Mouse (Mus musculus) neural tube, embryonic 14.5 days (tissue): ENCODE measurements around the gene Sertm1. TPM values are rescaled to one million over a fixed set of nuclear protein-coding genes. Genes with fewer than 3 reads are reported as not detected.

Source experiments
- ATAC-seq: fragments of 200-750 bp; cut with Nextera tagmentation; 2 replicates; pipeline ENCODE4 v1.8.0; 2017; ENCODE audit warnings: low read depth, mild to moderate bottlenecking, moderate TSS enrichment, moderate library complexity
- H3K27ac ChIP-seq: fragments of 300-500 bp; sonication (generic); 2 replicates; pipeline ENCODE4 v1.5.1; 2014; ENCODE audit warnings: low read depth, mild to moderate bottlenecking, control low read depth, low read length, moderate library complexity, mixed read lengths
- H3K27me3 ChIP-seq: fragments of 300-500 bp; sonication (generic); 2 replicates; pipeline ENCODE4 v1.6.1; 2014; ENCODE audit warnings: low read length; ENCODE audit not compliant: control insufficient read depth, insufficient read depth
- H3K36me3 ChIP-seq: fragments of 300-500 bp; sonication (generic); 2 replicates; pipeline ENCODE4 v1.6.1; 2014; ENCODE audit warnings: low read length, mixed read lengths; ENCODE audit not compliant: control insufficient read depth, insufficient read depth
- H3K4me1 ChIP-seq: fragments of 300-500 bp; sonication (generic); 2 replicates; pipeline ENCODE4 v1.6.1; 2014; ENCODE audit warnings: low read length; ENCODE audit not compliant: control insufficient read depth, insufficient read depth
- H3K4me2 ChIP-seq: fragments of 300-500 bp; sonication (generic); 2 replicates; pipeline ENCODE4 v1.6.1; 2014; ENCODE audit warnings: mild to moderate bottlenecking, low read depth, low read length, control low read depth
- H3K4me3 ChIP-seq: fragments of 300-500 bp; sonication (generic); 2 replicates; pipeline ENCODE4 v1.5.1; 2014; ENCODE audit warnings: low read depth, low read length, control low read depth, mixed read lengths
- H3K9ac ChIP-seq: fragments of 300-500 bp; sonication (generic); replicated peaks from 2 replicates; pipeline ENCODE4 v1.6.1; 2014; ENCODE audit warnings: low read depth, mild to moderate bottlenecking, control low read depth, low read length, mixed read lengths
- H3K9me3 ChIP-seq: fragments of 300-500 bp; sonication (generic); 2 replicates; pipeline ENCODE4 v1.6.1; 2016; ENCODE audit warnings: low read length; ENCODE audit not compliant: control insufficient read depth
- WGBS: fragments of 180-500 bp; shearing (Covaris S2); extraction: QIAGEN DNeasy Blood & Tissue Kit; methylation state at CpG from one replicate; pipeline ENCODE4 v1.1.7; 2014; 5-methylcytosine and 5-hydroxymethylcytosine counted together
- polyA plus RNA-seq: library from polyadenylated mRNA; unstranded; fragments of >200 nt; fragmentation: Nextera tagmentation; extraction: Ambion mirVana; gene quantifications from 2 replicates; pipeline ENCODE4 v1.2.1, GENCODE M21; 2014

Sertm1 gene
- polyA plus RNA-seq, 1 experiment from 2014 or later, result 1.5 TPM

DNA sequence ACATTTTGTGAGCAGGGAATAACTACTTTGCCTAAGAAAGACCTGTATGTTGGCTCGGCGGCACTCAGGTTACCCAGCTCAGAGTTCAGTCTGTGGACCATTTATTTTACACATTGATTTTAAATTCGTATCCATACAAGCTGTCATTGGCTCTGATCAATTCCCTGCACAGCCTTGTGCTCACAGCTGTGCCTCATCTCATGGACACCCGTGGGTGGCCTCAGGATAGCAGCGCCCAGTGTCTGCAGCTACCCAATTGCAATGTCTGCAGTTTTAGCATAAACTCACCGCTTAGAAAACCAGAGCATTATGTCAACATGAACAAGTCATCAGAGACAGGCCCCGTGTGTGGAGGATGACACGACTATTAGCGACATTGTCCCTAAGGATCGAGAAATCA lies 17.7 kb downstream of the Sertm1 start:
- no peak overlapping the region for H3K9ac ChIP-seq
- WGBS, result 83% methylated on average over 10 of the region's 10 CpGs

DNA sequence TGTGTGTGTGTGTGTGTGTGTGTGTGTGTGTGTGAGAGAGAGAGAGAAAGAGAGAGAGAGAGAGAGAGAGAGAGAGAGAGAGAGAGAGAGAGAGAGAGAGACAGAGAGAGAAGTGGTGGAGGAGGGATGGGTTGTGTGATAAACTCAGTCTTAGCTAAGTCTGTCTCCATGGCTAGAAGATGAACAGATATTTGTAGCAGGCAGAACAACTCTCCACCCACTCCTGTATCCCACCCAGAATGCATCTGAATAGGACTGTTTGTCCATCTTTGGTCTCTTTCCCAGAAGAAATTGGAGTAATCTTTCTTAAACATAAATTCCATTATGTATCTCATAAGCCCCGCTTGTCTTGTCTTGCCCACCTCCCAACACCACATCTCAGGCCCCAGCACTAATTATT lies 20.8 kb downstream of the Sertm1 start:
- H3K27me3 ChIP-seq, result no peaks in the 10 kb centered on the region
- H3K4me2 ChIP-seq, result no peak overlapping the region
- no peaks in the 10 kb centered on the region for H3K4me1 ChIP-seq
- no peak overlapping the region for H3K27ac ChIP-seq
- no peak overlapping the region for H3K4me3 ChIP-seq
- H3K9me3 ChIP-seq, result no peaks in the 10 kb centered on the region
- no peak for ATAC-seq
- WGBS, result 84% methylated on average over 1 of the region's 1 CpGs
- no peak overlapping the region for H3K9ac ChIP-seq
- no peaks in the 10 kb centered on the region for H3K36me3 ChIP-seq

More for the DNA sequence above, 17.7 kb downstream of the Sertm1 start:
- no peaks in the 10 kb centered on the region for H3K27me3 ChIP-seq
- no peak overlapping the region for H3K4me2 ChIP-seq
- H3K27ac ChIP-seq, result no peak overlapping the region
- H3K9me3 ChIP-seq, result no peaks in the 10 kb centered on the region
- no peaks in the 10 kb centered on the region for H3K4me1 ChIP-seq
- no peaks in the 10 kb centered on the region for H3K36me3 ChIP-seq
- no peak overlapping the region for H3K4me3 ChIP-seq
- no peak for ATAC-seq

DNA sequence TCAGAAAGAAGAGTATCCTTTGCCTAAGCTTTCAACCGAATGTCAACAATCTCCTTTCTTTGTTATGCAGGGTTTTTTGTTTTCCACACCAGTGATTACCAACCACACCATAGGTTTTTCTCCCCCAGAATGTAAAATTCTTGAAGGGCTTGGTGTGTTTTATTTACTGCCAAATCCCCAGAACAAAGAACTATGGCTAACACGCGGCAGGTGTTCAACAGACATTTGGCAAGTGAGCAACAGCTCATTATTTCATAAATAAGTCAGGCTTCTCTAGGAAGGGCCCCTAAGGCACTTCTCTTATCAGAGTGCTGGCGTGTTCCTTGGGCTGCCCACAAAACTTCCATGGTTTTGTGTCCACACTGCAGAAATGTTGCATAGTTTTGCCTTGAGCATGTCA lies 23.5 kb downstream of the Sertm1 start:
- WGBS, result 58% methylated on average over 4 of the region's 4 CpGs
- H3K4me1 ChIP-seq, result no peaks in the 10 kb centered on the region

DNA sequence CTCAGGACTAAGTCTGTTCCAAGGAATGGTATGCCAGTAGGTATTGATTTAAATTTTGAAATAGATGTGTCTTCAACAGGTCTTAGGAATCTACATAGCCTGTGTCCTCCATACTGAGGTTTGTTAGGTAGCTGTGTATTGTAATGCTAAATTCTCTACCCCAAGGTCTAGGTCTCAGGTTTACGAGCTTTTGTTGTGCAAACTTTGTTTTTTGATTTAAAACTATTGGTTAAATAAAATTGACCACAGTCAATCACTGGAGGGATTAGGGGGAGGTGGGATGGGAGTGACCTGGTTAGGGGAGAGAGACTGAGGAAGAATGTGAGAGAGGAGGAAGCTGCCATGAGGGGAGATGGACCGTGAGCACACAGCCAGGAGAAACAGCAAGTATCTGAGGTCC lies 29.2 kb downstream of the Sertm1 start:
- Histone ChIP-seq H3K4me2 (no peak overlapping the region), H3K36me3 (no peaks in the 10 kb centered on the region), H3K4me3 (no peak overlapping the region), H3K9ac (no peak overlapping the region), H3K4me1 (no peaks in the 10 kb centered on the region), H3K27me3 (no peaks in the 10 kb centered on the region), H3K27ac (no peak overlapping the region), H3K9me3 (no peaks in the 10 kb centered on the region)
- WGBS, result 85% methylated on average over 2 of the region's 2 CpGs
- no peak for ATAC-seq

More for the DNA sequence above, 23.5 kb downstream of the Sertm1 start:
- no peak overlapping the region for H3K27ac ChIP-seq
- H3K36me3 ChIP-seq, result no peaks in the 10 kb centered on the region
- H3K9me3 ChIP-seq, result no peaks in the 10 kb centered on the region
- H3K4me3 ChIP-seq, result no peak overlapping the region
- H3K4me2 ChIP-seq, result no peak overlapping the region
- H3K9ac ChIP-seq, result no peak overlapping the region
- ATAC-seq, result no peak
- no peaks in the 10 kb centered on the region for H3K27me3 ChIP-seq

Other genes with a start within 250 kb of the Sertm1 start
- gene Supt20, start 223.1 kb downstream of the Sertm1 start, polyA plus RNA-seq, result 92.3 and 94.2 TPM in 2 replicates
- 1.3 and 3.5 TPM in 2 replicates for gene Gm21958, start 201.5 kb downstream of the Sertm1 start, polyA plus RNA-seq
- gene Exosc8, start 180.5 kb downstream of the Sertm1 start, polyA plus RNA-seq, result 72.0 and 77.7 TPM in 2 replicates
- gene Alg5, start 180.3 kb downstream of the Sertm1 start, polyA plus RNA-seq, result 50.9 and 51.9 TPM in 2 replicates
- gene Smad9, start 160.3 kb downstream of the Sertm1 start, polyA plus RNA-seq, result 0.98 and 1.2 TPM in 2 replicates
- 46.8 and 62.8 TPM in 2 replicates for gene Rfxap, start 108.1 kb downstream of the Sertm1 start, polyA plus RNA-seq
- 0.70 and 1.1 TPM in 2 replicates for gene Ccna1, start 139.6 kb upstream of the Sertm1 start, polyA plus RNA-seq
- gene Spg20, start 196.2 kb upstream of the Sertm1 start, polyA plus RNA-seq, result 15.8 and 19.6 TPM in 2 replicates
- gene Ccdc169, start 221.5 kb upstream of the Sertm1 start, polyA plus RNA-seq, result 0.11 and 0.18 TPM in 2 replicates